Mouse (Mus musculus): ENCODE data around the gene Pygm.

The Pygm gene

DNA sequence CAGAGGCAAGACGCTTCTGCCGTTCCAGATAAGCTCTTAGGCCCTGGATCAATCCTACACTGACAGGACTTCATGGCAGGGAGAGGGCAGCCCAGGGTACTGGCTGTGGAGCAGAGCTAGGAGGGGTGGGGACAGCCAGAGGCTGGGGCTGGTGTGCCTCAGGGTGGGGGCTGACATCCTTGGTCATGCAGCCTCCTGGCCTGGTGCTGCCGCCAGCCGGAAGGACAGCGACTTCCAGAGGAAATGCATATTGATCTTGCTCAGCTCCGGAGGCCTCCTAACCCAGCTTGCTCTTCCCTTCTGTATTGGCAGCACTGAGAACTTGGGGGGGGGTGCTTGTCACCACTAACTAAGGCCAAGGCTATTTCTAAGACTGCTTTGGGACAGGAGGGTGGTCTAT lies 31.3 kb downstream of the Pygm start:
- no peak for DNase-seq

GRCm38 (mm10) chr19:6416124-6416770 lies 32.0 kb downstream of the Pygm start:
- no peak for DNase-seq

- DNase-seq = no peak
Measured at GRCm38 (mm10) chr19:6416894-6417761, 32.9 kb downstream of the Pygm start.

DNA sequence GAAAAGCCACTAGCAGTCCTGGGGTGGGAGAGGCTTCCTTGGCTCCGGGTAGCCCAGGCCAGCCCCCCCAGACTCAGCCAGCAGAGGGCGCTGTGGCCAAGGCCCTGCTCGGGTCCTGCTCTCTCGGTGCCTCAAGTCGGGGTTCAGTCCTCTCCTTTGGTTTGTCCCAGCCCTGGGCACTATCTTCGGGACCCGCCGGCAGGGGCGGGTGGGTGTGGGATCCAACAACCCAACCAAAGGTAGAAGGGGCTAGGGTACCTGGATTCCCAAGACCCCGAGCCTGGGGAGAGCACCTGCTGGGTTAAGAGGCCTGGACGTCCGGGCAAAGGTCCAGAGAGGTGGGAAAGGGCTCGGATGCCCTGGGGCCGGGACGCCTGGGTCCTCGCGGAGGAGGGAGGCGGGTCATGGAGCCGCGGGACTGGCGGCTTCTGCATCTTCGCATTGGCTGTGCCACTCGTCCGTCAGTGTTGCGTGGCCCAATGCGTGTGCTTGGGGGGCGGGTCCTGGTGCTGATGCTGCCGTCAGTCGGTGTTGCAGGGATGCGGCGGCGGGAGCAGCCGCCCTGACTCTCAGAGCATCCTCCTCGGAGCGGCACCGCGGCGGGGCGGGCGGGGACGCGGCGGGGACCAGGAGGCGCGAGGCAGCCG lies 34.2 kb downstream of the Pygm start, which contains the start of gene Nrxn2:
Gene Nrxn2 (plus strand): TSS at position 499 of the 647 bp plus-strand sequence.
- peak; percentile 94 for DNase-seq

- no peak for DNase-seq
Measured at GRCm38 (mm10) chr19:6418984-6419692, 34.9 kb downstream of the Pygm start.

GRCm38 (mm10) chr19:6419805-6420310 lies 35.7 kb downstream of the Pygm start:
- no peak for DNase-seq

DNA sequence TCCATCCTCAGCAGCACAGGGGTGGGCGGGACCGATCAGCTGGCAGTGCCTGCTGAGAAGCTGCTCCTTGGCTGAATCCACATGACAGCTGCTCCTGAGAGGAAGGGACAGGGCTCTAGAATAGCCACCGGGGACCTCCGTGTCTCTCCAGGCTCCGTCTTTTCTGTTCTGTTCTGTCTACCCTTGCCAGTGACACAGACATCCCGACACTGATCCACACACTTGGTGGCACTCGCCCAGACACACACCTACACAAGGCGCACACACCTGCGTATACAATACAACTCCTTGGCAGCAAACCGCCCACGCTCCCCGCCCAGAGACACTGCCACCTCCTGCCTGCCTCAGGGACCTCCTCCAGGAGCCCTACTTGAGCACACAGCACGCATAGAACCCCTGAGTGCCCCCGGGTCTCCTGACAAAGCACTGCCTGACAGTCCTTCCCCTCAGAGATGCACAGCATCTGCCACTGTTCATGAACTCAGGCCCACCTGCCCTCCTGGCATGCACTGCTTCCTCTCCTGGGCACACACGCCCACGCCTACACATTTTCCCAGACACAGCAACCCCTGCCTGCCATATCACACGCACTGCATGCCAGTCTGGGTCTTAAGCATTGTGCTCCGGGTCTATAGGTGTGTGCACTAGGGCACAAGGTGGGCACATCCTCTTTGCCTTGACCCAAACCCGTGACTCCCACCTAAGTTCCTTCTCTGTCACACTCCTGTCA lies 36.4 kb downstream of the Pygm start:
- DNase-seq = peak; percentile 65

GRCm38 (mm10) chr19:6421211-6421590 lies 37.0 kb downstream of the Pygm start:
- DNase-seq = peak; percentile 61

DNA sequence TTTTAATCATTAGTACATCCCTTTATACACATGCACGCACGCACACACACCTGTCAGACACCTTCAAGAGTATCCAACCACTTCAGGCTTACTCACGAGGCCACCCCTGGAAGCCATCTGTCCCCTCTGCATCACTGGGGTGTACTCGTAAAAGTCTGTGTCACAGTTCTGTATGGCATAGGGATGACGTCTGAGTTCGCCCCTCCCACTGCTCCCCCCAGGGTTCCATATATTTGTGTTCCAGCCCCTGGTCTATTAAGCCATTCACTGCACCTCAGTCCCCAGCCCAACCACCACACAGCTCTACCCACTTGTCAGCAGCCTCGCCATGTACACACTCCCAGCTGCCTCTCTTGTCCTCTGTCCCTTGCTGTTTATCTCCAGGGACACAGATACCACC lies 37.8 kb downstream of the Pygm start:
- DNase-seq = no peak

- DNase-seq = peak; percentile 76
Measured at GRCm38 (mm10) chr19:6423241-6423640, 39.0 kb downstream of the Pygm start.

- DNase-seq = no peak
Measured at GRCm38 (mm10) chr19:6424137-6424881, 40.1 kb downstream of the Pygm start.

DNA sequence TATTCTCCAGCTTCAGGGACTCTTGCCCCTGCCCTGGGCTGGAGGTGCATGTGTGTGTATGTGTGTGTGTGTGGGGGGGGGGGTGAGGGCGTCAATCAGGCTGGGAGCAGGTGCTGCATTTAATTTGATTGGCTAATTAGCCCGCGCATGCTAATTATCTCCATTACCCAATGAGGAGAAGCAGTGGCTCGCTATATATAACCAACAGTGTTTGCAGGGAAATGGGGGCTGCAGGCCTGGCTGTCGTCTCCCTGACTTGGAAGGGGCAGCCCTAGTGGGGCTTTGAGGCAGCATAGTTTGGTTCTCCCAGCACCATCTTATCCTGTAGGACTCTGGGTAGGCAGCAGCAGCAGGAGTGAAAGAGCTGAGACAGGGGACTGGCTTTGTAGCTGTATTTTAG lies 41.4 kb downstream of the Pygm start:
- no peak for DNase-seq

- no peak for DNase-seq
Measured at GRCm38 (mm10) chr19:6426703-6427500, 42.7 kb downstream of the Pygm start.

- DNase-seq = no peak
Measured at GRCm38 (mm10) chr19:6427653-6428434, 43.6 kb downstream of the Pygm start.

DNA sequence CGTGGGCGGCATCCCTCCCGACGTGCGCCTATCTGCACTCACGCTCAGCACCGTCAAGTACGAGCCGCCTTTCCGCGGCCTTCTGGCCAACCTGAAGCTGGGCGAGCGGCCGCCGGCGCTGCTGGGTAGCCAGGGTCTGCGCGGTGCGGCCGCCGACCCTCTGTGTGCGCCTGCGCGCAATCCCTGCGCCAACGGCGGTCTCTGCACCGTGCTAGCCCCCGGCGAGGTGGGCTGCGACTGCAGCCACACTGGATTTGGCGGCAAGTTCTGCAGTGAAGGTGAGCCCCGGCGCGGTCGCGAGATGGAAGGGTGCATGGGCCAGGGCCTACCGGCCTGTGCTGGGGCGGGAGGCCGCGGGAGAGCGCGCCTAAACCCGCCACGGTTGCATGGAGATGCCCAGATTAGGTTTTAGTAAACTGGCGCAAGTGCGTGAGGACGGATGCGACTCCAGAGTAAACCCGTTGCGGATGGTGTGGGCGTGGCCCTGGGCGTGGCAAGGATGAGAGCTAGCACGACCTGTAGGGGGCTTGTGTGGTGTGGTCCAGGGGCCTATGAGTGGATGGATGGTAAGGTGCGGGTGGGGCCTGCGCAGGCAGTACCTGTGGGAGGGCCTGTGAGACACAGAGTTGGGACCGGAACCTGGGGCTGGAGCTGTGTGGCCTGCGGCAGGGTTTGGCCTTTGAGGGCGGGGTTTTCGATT lies 44.5 kb downstream of the Pygm start:
- no peak for DNase-seq

DNA sequence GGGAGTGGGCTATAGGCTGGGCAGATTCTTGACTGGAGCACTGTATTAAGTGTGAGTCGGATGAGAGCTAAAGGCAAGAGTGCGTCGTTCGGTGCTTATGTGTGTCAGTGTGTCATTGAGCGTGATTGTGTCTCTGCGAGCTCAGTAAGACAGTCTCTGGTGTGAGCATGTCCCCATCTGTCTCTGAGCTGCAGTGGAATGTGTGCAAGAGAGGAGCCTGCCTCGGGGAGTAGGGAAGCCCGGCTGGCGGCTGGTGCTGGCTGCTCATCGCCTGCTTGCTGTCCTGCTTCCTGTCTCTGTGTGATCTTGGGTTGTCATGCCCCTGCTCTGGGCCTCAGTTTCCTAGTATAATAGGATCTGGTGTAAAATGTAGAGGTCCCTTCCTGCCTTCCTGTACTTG lies 58.8 kb downstream of the Pygm start:
- DNase-seq = no peak

GRCm38 (mm10) chr19:6445761-6446423 lies 61.7 kb downstream of the Pygm start:
- DNase-seq = no peak

DNA sequence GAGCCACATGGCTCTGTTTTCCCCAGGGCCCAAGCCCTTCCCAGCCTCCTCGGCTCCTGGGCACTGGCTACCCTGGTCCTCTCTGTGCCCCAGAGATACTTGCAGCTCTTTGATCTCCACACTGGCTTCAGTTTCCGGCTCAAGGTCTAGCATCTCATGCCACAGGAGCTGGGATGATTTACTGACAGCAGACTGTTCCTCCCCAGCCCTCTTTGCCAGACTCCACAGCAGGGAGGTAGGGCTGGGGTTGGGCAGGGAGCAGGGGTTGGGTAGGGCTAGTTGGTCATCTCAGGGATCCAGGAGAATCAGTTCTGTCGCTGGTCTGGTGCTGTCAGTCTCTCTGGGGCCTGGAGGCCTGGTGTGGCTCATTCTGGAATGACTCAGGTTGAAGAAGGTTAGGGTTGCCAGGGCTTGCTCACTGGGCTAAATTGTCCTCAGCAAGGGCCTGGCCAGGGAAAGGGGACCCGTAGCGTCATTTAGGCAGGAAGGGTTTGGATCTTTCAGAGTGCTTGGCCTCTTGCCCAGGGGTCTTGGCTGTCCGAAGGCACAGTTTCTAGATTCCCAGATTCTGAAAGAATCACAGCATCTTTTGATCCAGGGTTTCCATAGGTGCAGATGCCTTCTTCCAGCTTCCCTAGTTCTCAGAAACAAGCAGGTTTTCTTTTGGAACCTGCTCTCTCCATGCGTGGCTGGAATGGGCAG lies 62.7 kb downstream of the Pygm start:
- DNase-seq = no peak

Data from right cerebral cortex, postnatal 25 days (tissue).